In genomic region chr10:25876809-25877208, GRCm38 (mm10) we compare ENCODE assay signal across 27 mouse cellular contexts.
A peak's percentile ranks its signal among the peaks of the same experiment; 100 is the strongest.
DNase-seq lines count a peak whose midpoint lies in the region; ATAC-seq lines count a peak whose summit lies in the region.
"Had no signal": no experiment of that assay in that cellular context is flagged by ENCODE, and none has a peak within 500 bp of the region (broad histone marks: within the 10 kb centered on the region; RNA-seq: fewer than 3 reads in every experiment).

No protein-coding gene starts in this region.

- DNase-seq in embryo, embryonic 10 days (ENCODE audit: low spot score), result peak; percentile 16
- no peak for DNase-seq in embryo, embryonic 10.5 days (ENCODE audit: low spot score)
- peak; percentile 41 for DNase-seq in brain, adult 2 months (ENCODE audit: low read depth, low spot score)
- peak; percentile 29 for DNase-seq in retina, embryonic 14.5 days (ENCODE audit: low spot score)
- no peak for DNase-seq in thymus, adult 18-20 months
- DNase-seq: adrenal gland, adult 8-10 months; cerebellum, adult 18-20 months; cerebellum, postnatal 14 days; gastrocnemius, postnatal 14 days; heart, postnatal 14 days; kidney, adult 18-20 months; kidney, postnatal 36 days; layer of hippocampus, postnatal 36 days; left cerebral cortex, postnatal 4 days; liver, postnatal 0 days; lung, postnatal 36 days had no signal

- 27% methylated on average over 3 of the region's 3 CpGs for whole genome bisulfite sequencing in midbrain, embryonic 13.5 days

- no peak overlapping the region for H3K27ac ChIP-seq in midbrain, embryonic 13.5 days
- H3K27ac ChIP-seq: embryonic facial prominence, embryonic 12.5 days; forebrain, embryonic 10.5 days; hindbrain, embryonic 10.5 days; liver, embryonic 12.5 days; neural tube, embryonic 15.5 days had no signal

- H3K27me3 ChIP-seq in midbrain, embryonic 13.5 days, result no peaks in the 10 kb centered on the region
- H3K27me3 ChIP-seq: CH12.LX; embryonic facial prominence, embryonic 12.5 days; liver, embryonic 12.5 days; neural tube, embryonic 15.5 days had no signal

- no peaks in the 10 kb centered on the region for H3K36me3 ChIP-seq in midbrain, embryonic 13.5 days
- H3K36me3 ChIP-seq: embryonic facial prominence, embryonic 12.5 days; forebrain, embryonic 10.5 days; hindbrain, embryonic 10.5 days; liver, embryonic 12.5 days; neural tube, embryonic 15.5 days had no signal

- H3K9ac ChIP-seq in midbrain, embryonic 13.5 days (replicated peaks), result no peak overlapping the region
- H3K9ac ChIP-seq: embryonic facial prominence, embryonic 12.5 days; liver, embryonic 12.5 days; liver, postnatal 0 days; neural tube, embryonic 15.5 days had no signal

- ATAC-seq in midbrain, embryonic 13.5 days, result peak; percentile 60
- no peak for ATAC-seq in monocyte, adult 5-6 weeks (replicated peaks; ENCODE audit: insufficient number of reproducible peaks, low FRiP score, low TSS enrichment, poor library complexity, severe bottlenecking)
- ATAC-seq: activated CD4-positive, CD25-positive, alpha-beta regulatory T cell, adult 4 months; forebrain, embryonic 16.5 days; hindbrain, embryonic 16.5 days; liver, embryonic 12.5 days; liver, postnatal 0 days had no signal

- no peak overlapping the region for H3K4me3 ChIP-seq in midbrain, embryonic 13.5 days (replicated peaks)
- H3K4me3 ChIP-seq: embryonic facial prominence, embryonic 12.5 days; forebrain, embryonic 10.5 days; hindbrain, embryonic 10.5 days; liver, embryonic 12.5 days; neural tube, embryonic 15.5 days had no signal

- no peak overlapping the region for H3K4me2 ChIP-seq in midbrain, embryonic 13.5 days (replicated peaks)
- H3K4me2 ChIP-seq: embryonic facial prominence, embryonic 12.5 days; liver, embryonic 12.5 days; neural tube, embryonic 15.5 days had no signal

- no peaks in the 10 kb centered on the region for H3K9me3 ChIP-seq in midbrain, embryonic 13.5 days
- H3K9me3 ChIP-seq: embryonic facial prominence, embryonic 12.5 days; forebrain, embryonic 10.5 days; hindbrain, embryonic 10.5 days; liver, embryonic 12.5 days; neural tube, embryonic 15.5 days had no signal

- H3K4me1 ChIP-seq in midbrain, embryonic 13.5 days (replicated peaks), result peaks cover 13% of the 10 kb centered on the region
- H3K4me1 ChIP-seq: liver, embryonic 12.5 days; neural tube, embryonic 15.5 days had no signal

Comparison
In these comparisons a context has a peak if more than half of its experiments do, and no peak if none do; other contexts are left out.
1. DNase-seq: peak in embryo, embryonic 10 days (single experiment), brain, adult 2 months (single experiment) and retina, embryonic 14.5 days (single experiment); none in embryo, embryonic 10.5 days (single experiment) and thymus, adult 18-20 months (0 of 2).